Mouse (Mus musculus) CH12.LX (cell line): ENCODE results near the gene Kcnb1. TPM values are rescaled to one million over a fixed set of nuclear protein-coding genes. Genes with fewer than 3 reads are reported as not detected.

ENCODE experiments used
- DNase-seq: peaks from one replicate; pipeline ENCODE4 v3.0.0-alpha.2; 2013; ENCODE audit errors: extremely low read depth
- H3K27ac ChIP-seq: 2 replicates; pipeline ENCODE4 v1.5.1; 2012; ENCODE audit warnings: low read depth, mild to moderate bottlenecking, control low read depth, moderate library complexity; ENCODE audit not compliant: insufficient read depth
- H3K27me3 ChIP-seq: replicated peaks from 2 replicates; pipeline ENCODE3; 2012; ENCODE audit warnings: inconsistent platforms
- H3K36me3 ChIP-seq, 2 experiments: replicated peaks in 1 of 2; 2 replicates each; pipeline versions ENCODE3 to v1.6.1; 2012; ENCODE audit warnings: inconsistent platforms in 1 of 2, low read length in 1 of 2, mild to moderate bottlenecking in 1 of 2, mixed read lengths in 1 of 2, moderate library complexity in 1 of 2; ENCODE audit not compliant: control insufficient read depth in 1 of 2, insufficient read depth in 1 of 2
- H3K4me1 ChIP-seq, 2 experiments: 2 replicates each; pipeline ENCODE4 v1.6.1; 2012; ENCODE audit warnings: inconsistent platforms in 1 of 2, moderate library complexity in 1 of 2; ENCODE audit not compliant: insufficient read depth in 2 of 2, control insufficient read depth in 1 of 2
- H3K4me2 ChIP-seq: 2 replicates; pipeline ENCODE4 v1.6.1; 2012; ENCODE audit warnings: low read depth, mild to moderate bottlenecking, control low read depth; ENCODE audit not compliant: poor library complexity, insufficient read depth, severe bottlenecking
- H3K4me3 ChIP-seq, 3 experiments: fragments of 150-350 bp in 1 of 3; sonication (generic) in 1 of 3; replicated peaks in 1 of 3; 2 replicates each; pipeline versions ENCODE3 to v1.5.1; 2011 to 2012; ENCODE audit warnings: low read depth in 2 of 3, low read length in 2 of 3, mild to moderate bottlenecking in 2 of 3, moderate library complexity in 2 of 3, control low read depth in 1 of 3, improper control_type of control experiment in 1 of 3, inconsistent platforms in 1 of 3, mixed read lengths in 1 of 3; ENCODE audit not compliant: poor library complexity in 1 of 3
- H3K79me2 ChIP-seq: replicated peaks from 2 replicates; pipeline ENCODE4 v1.6.1; 2012; ENCODE audit warnings: mild to moderate bottlenecking, moderate library complexity; ENCODE audit not compliant: control insufficient read depth, poor library complexity, insufficient read depth, severe bottlenecking; ENCODE audit errors: extremely low read depth
- H3K9ac ChIP-seq: 2 replicates; pipeline ENCODE4 v1.6.1; 2012; ENCODE audit warnings: low read depth, mild to moderate bottlenecking, control low read depth, moderate library complexity; ENCODE audit not compliant: insufficient read depth
- H3K9me3 ChIP-seq: replicated peaks from 2 replicates; pipeline ENCODE3; 2012; ENCODE audit warnings: low read length, inconsistent platforms, mixed read lengths
- BHLHE40 ChIP-seq: IDR thresholded peaks from 2 replicates; pipeline ENCODE4 v1.6.1; 2011; ENCODE audit warnings: mild to moderate bottlenecking, low read depth, low read length, improper control_type of control experiment
- CHD1 ChIP-seq: IDR thresholded peaks from 2 replicates; pipeline ENCODE4 v1.6.1; 2012; ENCODE audit warnings: low read depth, low read length, improper control_type of control experiment, inconsistent platforms
- CHD2 ChIP-seq: IDR thresholded peaks from 2 replicates; pipeline ENCODE4 v1.6.1; 2011; ENCODE audit warnings: low read length, improper control_type of control experiment
- CTCF ChIP-seq, 2 experiments: IDR thresholded peaks in 1 of 2; conservative IDR thresholded peaks in 1 of 2; 2 replicates each; pipeline ENCODE4 v1.5.1; 2011 to 2012; ENCODE audit warnings: low read depth in 2 of 2, low read length in 2 of 2, improper control_type of control experiment in 1 of 2, inconsistent platforms in 1 of 2, mild to moderate bottlenecking in 1 of 2, moderate library complexity in 1 of 2
- E2F4 ChIP-seq: IDR thresholded peaks from 2 replicates; pipeline ENCODE4 v1.6.1; 2011; ENCODE audit warnings: low read depth, low read length, improper control_type of control experiment; ENCODE audit not compliant: insufficient replicate concordance
- ELF1 ChIP-seq: IDR thresholded peaks from 2 replicates; pipeline ENCODE4 v1.6.1; 2014; ENCODE audit warnings: low read depth, mild to moderate bottlenecking, inconsistent platforms, low read length, improper control_type of control experiment
- EP300 ChIP-seq: IDR thresholded peaks from 2 replicates; pipeline ENCODE4 v1.6.1; 2011; ENCODE audit warnings: low read length, improper control_type of control experiment
- ETS1 ChIP-seq: conservative IDR thresholded peaks from 2 replicates; pipeline ENCODE4 v1.6.1; 2012; ENCODE audit warnings: low read depth, mild to moderate bottlenecking, inconsistent platforms, low read length, improper control_type of control experiment, moderate library complexity
- GABPA ChIP-seq: IDR thresholded peaks from 2 replicates; pipeline ENCODE4 v1.6.1; 2012; ENCODE audit warnings: low read depth, low read length, improper control_type of control experiment, inconsistent platforms; ENCODE audit not compliant: insufficient replicate concordance
- HCFC1 ChIP-seq: IDR thresholded peaks from 2 replicates; pipeline ENCODE4 v1.6.1; 2012; ENCODE audit warnings: low read depth, mild to moderate bottlenecking, inconsistent platforms, low read length, improper control_type of control experiment
- IRF4 ChIP-seq: IDR thresholded peaks from 2 replicates; pipeline ENCODE4 v1.6.1; 2014; ENCODE audit warnings: low read depth, mild to moderate bottlenecking, inconsistent platforms, low read length, improper control_type of control experiment
- JUN ChIP-seq: IDR thresholded peaks from 2 replicates; pipeline ENCODE4 v1.6.1; 2011; ENCODE audit warnings: low read depth, mild to moderate bottlenecking, low read length, improper control_type of control experiment, moderate library complexity; ENCODE audit not compliant: insufficient read depth
- JUND ChIP-seq: conservative IDR thresholded peaks from 2 replicates; pipeline ENCODE4 v1.6.1; 2011; ENCODE audit warnings: low read depth, low read length, improper control_type of control experiment
- KAT2A ChIP-seq: IDR thresholded peaks from 2 replicates; pipeline ENCODE4 v1.6.1; 2012; ENCODE audit warnings: low read length, improper control_type of control experiment, inconsistent platforms; ENCODE audit not compliant: insufficient replicate concordance
- MAFK ChIP-seq: IDR thresholded peaks from 2 replicates; pipeline ENCODE4 v1.6.1; 2011; ENCODE audit warnings: low read length, improper control_type of control experiment; ENCODE audit not compliant: insufficient replicate concordance
- MAX ChIP-seq: IDR thresholded peaks from 2 replicates; pipeline ENCODE4 v1.6.1; 2011; ENCODE audit warnings: low read length, improper control_type of control experiment
- MAZ ChIP-seq: IDR thresholded peaks from 2 replicates; pipeline ENCODE4 v1.6.1; 2012; ENCODE audit warnings: low read depth, mild to moderate bottlenecking, inconsistent platforms, low read length, improper control_type of control experiment, moderate library complexity
- MEF2A ChIP-seq: IDR thresholded peaks from 2 replicates; pipeline ENCODE4 v1.6.1; 2014; ENCODE audit warnings: low read depth, mild to moderate bottlenecking, inconsistent platforms, low read length, improper control_type of control experiment, borderline replicate concordance
- MXI1 ChIP-seq: IDR thresholded peaks from 2 replicates; pipeline ENCODE4 v1.6.1; 2011; ENCODE audit warnings: mild to moderate bottlenecking, low read depth, low read length, improper control_type of control experiment
- MYC ChIP-seq: IDR thresholded peaks from 2 replicates; pipeline ENCODE4 v1.6.1; 2011; ENCODE audit warnings: low read depth, mild to moderate bottlenecking, improper control_type of control experiment, low read length
- NELFE ChIP-seq: IDR thresholded peaks from 2 replicates; pipeline ENCODE4 v1.6.1; 2011; ENCODE audit warnings: low read depth, low read length, improper control_type of control experiment
- NRF1 ChIP-seq: IDR thresholded peaks from 2 replicates; pipeline ENCODE4 v1.6.1; 2014; ENCODE audit warnings: low read depth, mild to moderate bottlenecking, inconsistent platforms, low read length, improper control_type of control experiment, moderate library complexity
- PAX5 ChIP-seq: IDR thresholded peaks from 2 replicates; pipeline ENCODE4 v1.6.1; 2012; ENCODE audit warnings: low read length, inconsistent platforms, mixed read lengths
- POLR2A ChIP-seq: IDR thresholded peaks from 2 replicates; pipeline ENCODE4 v1.6.1; 2011; ENCODE audit warnings: low read depth, mild to moderate bottlenecking, improper control_type of control experiment, low read length
- SIN3A ChIP-seq: IDR thresholded peaks from 2 replicates; pipeline ENCODE4 v1.6.1; 2012; ENCODE audit warnings: low read length, improper control_type of control experiment, inconsistent platforms
- SMC3 ChIP-seq: IDR thresholded peaks from 2 replicates; pipeline ENCODE4 v1.6.1; 2011; ENCODE audit warnings: low read depth, low read length, improper control_type of control experiment
- TBP ChIP-seq: conservative IDR thresholded peaks from 2 replicates; pipeline ENCODE4 v1.6.1; 2011; ENCODE audit warnings: low read depth, low read length, improper control_type of control experiment
- TCF12 ChIP-seq: IDR thresholded peaks from 2 replicates; pipeline ENCODE4 v1.6.1; 2014; ENCODE audit warnings: low read depth, mild to moderate bottlenecking, inconsistent platforms, low read length, improper control_type of control experiment
- UBTF ChIP-seq: IDR thresholded peaks from 2 replicates; pipeline ENCODE4 v1.6.1; 2012; ENCODE audit warnings: low read depth, mild to moderate bottlenecking, inconsistent platforms, low read length, improper control_type of control experiment, moderate library complexity
- USF1 ChIP-seq: IDR thresholded peaks from 2 replicates; pipeline ENCODE4 v1.6.1; 2014; ENCODE audit warnings: low read depth, mild to moderate bottlenecking, inconsistent platforms, low read length, improper control_type of control experiment
- ZC3H11A ChIP-seq: IDR thresholded peaks from 2 replicates; pipeline ENCODE4 v1.6.1; 2012; ENCODE audit warnings: low read depth, mild to moderate bottlenecking, inconsistent platforms, low read length, improper control_type of control experiment
- ZKSCAN1 ChIP-seq: IDR thresholded peaks from 2 replicates; pipeline ENCODE4 v1.6.1; 2012; ENCODE audit warnings: low read depth, inconsistent platforms, low read length, improper control_type of control experiment, borderline replicate concordance
- ZMIZ1 ChIP-seq: IDR thresholded peaks from 2 replicates; pipeline ENCODE4 v1.6.1; 2012; ENCODE audit warnings: low read depth, mild to moderate bottlenecking, inconsistent platforms, low read length, improper control_type of control experiment
- ZNF384 ChIP-seq: IDR thresholded peaks from 2 replicates; pipeline ENCODE4 v1.6.1; 2012; ENCODE audit warnings: low read depth, low read length, improper control_type of control experiment, inconsistent platforms
- dilution Hi-C: fragments of 300-500 bp; cut with MboI; formaldehyde crosslinking; loops from 2 replicates; pipeline ENCODE4 v1.14.3; 2020; ENCODE audit warnings: low sequenced_read_pairs; ENCODE audit not compliant: extremely low pct_unique_long_range_greater_than_20kb, extremely low pct_ligation_motif_present
- in situ Hi-C: fragments of 300-500 bp; cut with MboI; formaldehyde crosslinking; loops from 3 replicates; pipeline ENCODE4 v1.14.3; 2019; ENCODE audit warnings: low sequenced_read_pairs, low pct_ligation_motif_present, low pct_unique_long_range_greater_than_20kb, mixed read lengths
- polyA plus RNA-seq: library from polyadenylated mRNA; unstranded; fragments of >175 nt; gene quantifications from 2 replicates; pipeline ENCODE4 v1.2.1, GENCODE M21; 2012; ENCODE audit warnings: low read depth; ENCODE audit not compliant: insufficient read length
- total RNA-seq, 2 experiments: library from RNA; depleted of rRNA; stranded (reverse); fragments of 300-350 nt in 1 of 2; fragments of >200 nt in 1 of 2; gene quantifications; 2 replicates each; pipeline ENCODE4 v1.2.3; 2012 to 2014

Kcnb1 gene
- total and polyA plus RNA-seq, 3 experiments: 2.5 to 6.6 (median 5.1) TPM

DNA sequence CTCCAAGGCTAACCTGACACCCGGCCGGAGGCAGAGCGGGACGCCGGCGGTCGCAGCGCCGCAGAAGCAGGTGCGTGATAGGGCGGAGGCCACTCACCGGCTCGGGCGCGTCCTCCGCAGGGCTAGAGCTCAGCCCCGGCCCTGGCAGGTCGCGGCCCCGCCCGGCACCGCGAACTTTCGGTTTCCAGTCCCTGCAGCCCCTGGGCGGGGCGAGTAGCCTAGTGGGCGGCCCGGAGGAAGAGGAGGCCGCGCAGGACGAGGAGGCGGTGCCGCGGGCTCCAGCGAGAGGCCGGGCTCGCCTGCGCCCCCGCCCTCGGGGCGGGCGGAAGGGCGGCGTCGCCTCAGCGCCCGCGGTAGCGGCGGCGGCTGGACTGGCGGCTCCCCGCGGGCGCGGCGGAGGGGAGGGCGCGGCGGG, 127.5 kb downstream of the Kcnb1 start:
- dilution Hi-C loops: no loop called here

DNA sequence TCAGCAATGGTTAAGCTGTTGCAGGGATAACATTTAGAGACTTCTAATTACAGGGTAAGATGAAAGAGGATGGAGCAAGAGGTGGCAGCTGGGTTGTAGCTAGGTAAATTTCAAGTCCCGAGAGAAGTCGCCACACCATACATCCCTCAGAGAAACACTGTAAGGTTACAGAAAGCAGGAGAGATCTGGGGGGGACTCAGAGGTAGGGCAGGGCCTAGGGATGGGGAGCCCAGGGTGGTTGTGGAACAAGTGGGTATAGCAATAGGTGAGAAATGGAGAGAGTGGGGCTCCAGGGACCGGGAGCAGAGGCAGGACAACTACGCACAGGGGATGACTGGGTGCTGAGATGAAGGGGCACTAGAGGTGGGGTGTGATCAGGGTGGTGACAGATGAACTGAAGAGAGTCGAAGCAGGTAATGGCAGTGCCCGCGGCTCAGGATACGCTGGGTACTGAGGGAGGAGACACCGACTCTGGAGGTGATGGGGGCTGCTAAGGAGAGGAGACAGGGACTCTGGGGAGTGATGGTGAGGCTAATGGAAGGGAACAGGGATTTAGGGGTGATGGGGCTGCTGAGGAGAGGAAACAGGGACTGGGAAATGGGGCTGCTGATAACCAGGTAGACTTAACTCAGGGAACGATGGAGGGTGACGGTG, 128.4 kb downstream of the Kcnb1 start:
- TF ChIP-seq NELFE (no peak), ELF1 (no peak), ZKSCAN1 (no peak), MEF2A (peak; percentile 6; the same call in 1 of the 2 replicates), ETS1 (no peak), HCFC1 (no peak), JUN (no peak), SIN3A (0 out of 2 replicates have a peak, but pooled peaks have one; percentile 1), IRF4 (no peak), TBP (no peak), JUND (no peak), UBTF (0 out of 2 replicates have a peak, but pooled peaks have one; percentile 43), NRF1 (no peak), USF1 (no peak)
- in situ Hi-C loops: loop anchor here (10.0 kb wide), 2 partner anchors 363 to 423 kb away; partner anchors contain the start of gene Slc9a8
- H3K9ac ChIP-seq: peak overlapping the region; percentile 66
- peak overlapping the region; percentile 1; the same call in 1 of the 2 replicates for H3K27ac ChIP-seq
- DNase-seq: no peak
- dilution Hi-C loops: no loop called here
- H3K4me1 ChIP-seq: peaks cover 2 to 36% of the 10 kb centered on the region in 2 experiments; a peak in 2 of 4 replicates
- peaks cover 28 to 49% of the 10 kb centered on the region in 2 experiments for H3K36me3 ChIP-seq
- H3K27me3 ChIP-seq: no peaks in the 10 kb centered on the region
- H3K79me2 ChIP-seq: peaks cover 29% of the 10 kb centered on the region
- no peaks in the 10 kb centered on the region for H3K9me3 ChIP-seq
- peak overlapping the region; percentile 82 to 91 (median 86) for H3K4me3 ChIP-seq
- H3K4me2 ChIP-seq: peak overlapping the region; percentile 97

More for the DNA sequence above, 127.5 kb downstream of the Kcnb1 start:
- H3K79me2 ChIP-seq: peaks cover 29% of the 10 kb centered on the region
- DNase-seq: peak; percentile 93
- no peak overlapping the region for H3K4me2 ChIP-seq
- H3K27me3 ChIP-seq: no peaks in the 10 kb centered on the region
- peak overlapping the region; percentile 51 for H3K27ac ChIP-seq
- in situ Hi-C loops: loop anchor here (10.0 kb wide), 2 partner anchors 362 to 422 kb away; partner anchors contain the start of gene Slc9a8
- peak overlapping the region; percentile 82 to 91 (median 86) for H3K4me3 ChIP-seq
- peak overlapping the region; percentile 82 for H3K9ac ChIP-seq
- H3K4me1 ChIP-seq: peaks cover 2 to 45% of the 10 kb centered on the region in 2 experiments; a peak in 2 of 4 replicates
- TF ChIP-seq ZMIZ1: no peak; the same call in 1 of the 2 replicates
- no peak for TF ChIP-seq SIN3A
- TF ChIP-seq SMC3: no peak
- peak; percentile 71; the same call in 1 of the 2 replicates for TF ChIP-seq MXI1
- TF ChIP-seq CTCF (conservative IDR thresholded peaks at IDR 0.05 in 1 of 2, IDR thresholded peaks at IDR 0.05 in 1 of 2; ENCODE audit: low read depth in 2 of 2, low read length in 2 of 2): no peak
- TF ChIP-seq EP300: no peak
- TF ChIP-seq MAX: no peak; the same call in 1 of the 2 replicates
- TF ChIP-seq KAT2A: no peak
- TF ChIP-seq TBP: no peak
- TF ChIP-seq GABPA: no peak
- no peak for TF ChIP-seq ZC3H11A
- no peak for TF ChIP-seq PAX5
- TF ChIP-seq JUND: no peak
- TF ChIP-seq MAFK: no peak
- TF ChIP-seq IRF4: peak; percentile 80
- TF ChIP-seq NELFE: 0 out of 2 replicates have a peak, but pooled peaks have one; percentile 47
- no peak for TF ChIP-seq JUN
- TF ChIP-seq CHD2: no peak
- no peak for TF ChIP-seq BHLHE40
- TF ChIP-seq MYC: no peak
- TF ChIP-seq TCF12: peak; percentile 52; the same call in 1 of the 2 replicates
- TF ChIP-seq MEF2A: no peak; the same call in 1 of the 2 replicates
- TF ChIP-seq ZNF384: no peak
- no peak for TF ChIP-seq ZKSCAN1
- 0 out of 2 replicates have a peak, but pooled peaks have one; percentile 29 for TF ChIP-seq MAZ
- no peak for TF ChIP-seq CHD1
- no peak for TF ChIP-seq USF1
- no peak for TF ChIP-seq HCFC1
- TF ChIP-seq POLR2A: no peak; the same call in 1 of the 2 replicates
- TF ChIP-seq E2F4: no peak
- H3K36me3 ChIP-seq: peaks cover 23 to 40% of the 10 kb centered on the region in 2 experiments
- no peaks in the 10 kb centered on the region for H3K9me3 ChIP-seq
